Mouse (Mus musculus): ENCODE data around the gene Myb. TPM values are rescaled to one million over a fixed set of nuclear protein-coding genes. Genes with fewer than 3 reads are reported as not detected.

The Myb gene
- polyA plus RNA-seq, 1 experiment from 2014 or later: 1.9 TPM

- no peak overlapping the region for H3K4me3 ChIP-seq (ENCODE audit: low read depth, low read length)
- H3K9me3 ChIP-seq (replicated peaks; ENCODE audit: control insufficient read depth, low read length): no peaks in the 10 kb centered on the region
- ATAC-seq (replicated peaks; ENCODE audit: insufficient number of reproducible peaks, low FRiP score, low TSS enrichment): no peak
- H3K27me3 ChIP-seq (ENCODE audit: control insufficient read depth, insufficient read depth, low read length): no peaks in the 10 kb centered on the region
- H3K4me2 ChIP-seq: no peak overlapping the region
- no peak overlapping the region for H3K27ac ChIP-seq (ENCODE audit: low read depth, low read length)
- H3K9ac ChIP-seq (ENCODE audit: low read depth, low read length): no peak overlapping the region
- no peaks in the 10 kb centered on the region for H3K4me1 ChIP-seq (ENCODE audit: control insufficient read depth, insufficient read depth, low read length)
- no peaks in the 10 kb centered on the region for H3K36me3 ChIP-seq (ENCODE audit: control insufficient read depth, insufficient read depth, low read length)
Observed at GRCm38 (mm10) chr10:21187847-21188246, 27.1 kb upstream of the Myb start.

GRCm38 (mm10) chr10:21186733-21187132 lies 25.9 kb upstream of the Myb start:
- H3K4me3 ChIP-seq (ENCODE audit: low read depth, low read length): no peak overlapping the region
- no peak for ATAC-seq (replicated peaks; ENCODE audit: insufficient number of reproducible peaks, low FRiP score, low TSS enrichment)
- H3K4me1 ChIP-seq (ENCODE audit: control insufficient read depth, insufficient read depth, low read length): no peaks in the 10 kb centered on the region
- H3K36me3 ChIP-seq (ENCODE audit: control insufficient read depth, insufficient read depth, low read length): no peaks in the 10 kb centered on the region
- no peak overlapping the region for H3K4me2 ChIP-seq
- no peak overlapping the region for H3K27ac ChIP-seq (ENCODE audit: low read depth, low read length)
- no peaks in the 10 kb centered on the region for H3K9me3 ChIP-seq (replicated peaks; ENCODE audit: control insufficient read depth, low read length)
- H3K9ac ChIP-seq (ENCODE audit: low read depth, low read length): no peak overlapping the region
- no peaks in the 10 kb centered on the region for H3K27me3 ChIP-seq (ENCODE audit: control insufficient read depth, insufficient read depth, low read length)
- 61% methylated on average over 5 of the region's 5 CpGs for WGBS (ENCODE audit: insufficient replicate concordance)

DNA sequence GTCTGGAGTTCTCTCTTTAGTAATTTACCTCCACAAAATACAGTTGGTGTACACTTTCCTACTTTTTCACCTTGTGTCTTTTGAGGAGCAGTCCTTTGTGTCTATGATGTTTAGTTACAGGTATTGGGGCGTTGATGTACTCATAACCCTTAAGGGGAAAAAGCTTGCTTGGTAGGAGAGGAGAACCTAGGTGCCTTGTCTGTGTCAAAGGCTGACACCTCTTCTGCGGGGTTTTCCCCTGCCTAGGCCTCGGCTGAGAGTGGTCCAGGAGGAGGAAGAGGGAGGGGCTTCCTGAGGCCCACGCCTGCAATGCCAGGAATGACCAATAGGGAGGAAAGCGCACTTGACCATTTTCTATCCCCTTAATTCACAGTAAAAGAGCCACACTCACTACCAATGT lies 17.9 kb upstream of the Myb start:
- H3K36me3 ChIP-seq (ENCODE audit: control insufficient read depth, insufficient read depth, low read length): no peaks in the 10 kb centered on the region
- H3K4me1 ChIP-seq (ENCODE audit: control insufficient read depth, insufficient read depth, low read length): no peaks in the 10 kb centered on the region
- H3K27ac ChIP-seq (ENCODE audit: low read depth, low read length): no peak overlapping the region
- H3K4me3 ChIP-seq (ENCODE audit: low read depth, low read length): no peak overlapping the region
- WGBS (ENCODE audit: insufficient replicate concordance): 38% methylated on average over 5 of the region's 5 CpGs
- no peaks in the 10 kb centered on the region for H3K27me3 ChIP-seq (ENCODE audit: control insufficient read depth, insufficient read depth, low read length)
- no peaks in the 10 kb centered on the region for H3K9me3 ChIP-seq (replicated peaks; ENCODE audit: control insufficient read depth, low read length)
- ATAC-seq (replicated peaks; ENCODE audit: insufficient number of reproducible peaks, low FRiP score, low TSS enrichment): no peak
- no peak overlapping the region for H3K9ac ChIP-seq (ENCODE audit: low read depth, low read length)
- H3K4me2 ChIP-seq: no peak overlapping the region

- Histone ChIP-seq H3K9ac (ENCODE audit: low read depth, low read length) (no peak overlapping the region), H3K27me3 (ENCODE audit: control insufficient read depth, insufficient read depth, low read length) (no peaks in the 10 kb centered on the region), H3K4me3 (ENCODE audit: low read depth, low read length) (no peak overlapping the region), H3K27ac (ENCODE audit: low read depth, low read length) (no peak overlapping the region), H3K4me1 (ENCODE audit: control insufficient read depth, insufficient read depth, low read length) (no peaks in the 10 kb centered on the region), H3K4me2 (no peak overlapping the region), H3K9me3 (replicated peaks; ENCODE audit: control insufficient read depth, low read length) (no peaks in the 10 kb centered on the region), H3K36me3 (ENCODE audit: control insufficient read depth, insufficient read depth, low read length) (no peaks in the 10 kb centered on the region)
- 84% methylated on average over 10 of the region's 10 CpGs for WGBS (ENCODE audit: insufficient replicate concordance)
- ATAC-seq (replicated peaks; ENCODE audit: insufficient number of reproducible peaks, low FRiP score, low TSS enrichment): no peak
Observed at GRCm38 (mm10) chr10:21178281-21178680, 17.5 kb upstream of the Myb start.

GRCm38 (mm10) chr10:21172650-21173200 lies 11.9 kb upstream of the Myb start:
- Histone ChIP-seq H3K27ac (ENCODE audit: low read depth, low read length) (no peak overlapping the region), H3K4me3 (ENCODE audit: low read depth, low read length) (no peak overlapping the region), H3K9me3 (replicated peaks; ENCODE audit: control insufficient read depth, low read length) (no peaks in the 10 kb centered on the region), H3K9ac (ENCODE audit: low read depth, low read length) (no peak overlapping the region), H3K4me2 (no peak overlapping the region), H3K4me1 (ENCODE audit: control insufficient read depth, insufficient read depth, low read length) (no peaks in the 10 kb centered on the region), H3K27me3 (ENCODE audit: control insufficient read depth, insufficient read depth, low read length) (no peaks in the 10 kb centered on the region), H3K36me3 (ENCODE audit: control insufficient read depth, insufficient read depth, low read length) (no peaks in the 10 kb centered on the region)
- ATAC-seq (replicated peaks; ENCODE audit: insufficient number of reproducible peaks, low FRiP score, low TSS enrichment): no peak
- 81% methylated on average over 4 of the region's 4 CpGs for whole genome bisulfite sequencing (ENCODE audit: insufficient replicate concordance)

- no peak for ATAC-seq (replicated peaks; ENCODE audit: insufficient number of reproducible peaks, low FRiP score, low TSS enrichment)
- Histone ChIP-seq H3K4me2 (no peak overlapping the region), H3K27ac (ENCODE audit: low read depth, low read length) (no peak overlapping the region), H3K27me3 (ENCODE audit: control insufficient read depth, insufficient read depth, low read length) (peaks cover 4% of the 10 kb centered on the region), H3K4me3 (ENCODE audit: low read depth, low read length) (no peak overlapping the region), H3K4me1 (ENCODE audit: control insufficient read depth, insufficient read depth, low read length) (no peaks in the 10 kb centered on the region), H3K9ac (ENCODE audit: low read depth, low read length) (no peak overlapping the region), H3K9me3 (replicated peaks; ENCODE audit: control insufficient read depth, low read length) (no peaks in the 10 kb centered on the region), H3K36me3 (ENCODE audit: control insufficient read depth, insufficient read depth, low read length) (no peaks in the 10 kb centered on the region)
- WGBS (ENCODE audit: insufficient replicate concordance): 84% methylated on average over 8 of the region's 8 CpGs
Observed at GRCm38 (mm10) chr10:21168466-21168865, 7.7 kb upstream of the Myb start.

DNA sequence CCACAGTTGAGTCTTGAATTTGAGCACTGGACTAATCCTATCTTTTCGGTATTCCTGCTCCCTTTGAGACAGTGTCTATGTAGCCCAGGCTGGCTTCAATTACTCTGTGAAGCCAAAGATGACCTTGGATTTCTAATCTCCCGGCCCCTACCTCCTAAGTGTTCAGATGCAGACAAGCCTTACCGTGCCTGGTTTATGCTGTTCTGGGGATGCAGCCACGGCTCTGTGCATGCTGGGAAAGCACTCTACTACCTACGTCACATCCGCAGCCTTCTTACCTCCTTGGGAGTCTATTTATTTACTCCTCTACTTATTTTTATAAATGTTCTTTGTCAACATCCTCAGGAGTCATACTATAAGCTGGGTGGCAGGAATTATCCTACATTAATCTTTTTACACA lies 7.1 kb upstream of the Myb start:
- Histone ChIP-seq H3K9me3 (replicated peaks; ENCODE audit: control insufficient read depth, low read length) (no peaks in the 10 kb centered on the region), H3K27ac (ENCODE audit: low read depth, low read length) (no peak overlapping the region), H3K4me1 (ENCODE audit: control insufficient read depth, insufficient read depth, low read length) (no peaks in the 10 kb centered on the region), H3K9ac (ENCODE audit: low read depth, low read length) (no peak overlapping the region), H3K4me3 (ENCODE audit: low read depth, low read length) (no peak overlapping the region), H3K4me2 (no peak overlapping the region), H3K36me3 (ENCODE audit: control insufficient read depth, insufficient read depth, low read length) (no peaks in the 10 kb centered on the region), H3K27me3 (ENCODE audit: control insufficient read depth, insufficient read depth, low read length) (peaks cover 4% of the 10 kb centered on the region)
- no peak for ATAC-seq (replicated peaks; ENCODE audit: insufficient number of reproducible peaks, low FRiP score, low TSS enrichment)
- WGBS (ENCODE audit: insufficient replicate concordance): 86% methylated on average over 6 of the region's 6 CpGs

- Histone ChIP-seq H3K4me3 (ENCODE audit: low read depth, low read length) (no peak overlapping the region), H3K27ac (ENCODE audit: low read depth, low read length) (no peak overlapping the region), H3K9me3 (replicated peaks; ENCODE audit: control insufficient read depth, low read length) (no peaks in the 10 kb centered on the region), H3K4me1 (ENCODE audit: control insufficient read depth, insufficient read depth, low read length) (no peaks in the 10 kb centered on the region), H3K36me3 (ENCODE audit: control insufficient read depth, insufficient read depth, low read length) (no peaks in the 10 kb centered on the region), H3K4me2 (no peak overlapping the region), H3K9ac (ENCODE audit: low read depth, low read length) (no peak overlapping the region), H3K27me3 (ENCODE audit: control insufficient read depth, insufficient read depth, low read length) (peaks cover 4% of the 10 kb centered on the region)
- WGBS (ENCODE audit: insufficient replicate concordance): 80% methylated on average over 5 of the region's 5 CpGs
- no peak for ATAC-seq (replicated peaks; ENCODE audit: insufficient number of reproducible peaks, low FRiP score, low TSS enrichment)
Observed at GRCm38 (mm10) chr10:21167165-21167564, 6.4 kb upstream of the Myb start.

GRCm38 (mm10) chr10:21165411-21165810 lies 4.6 kb upstream of the Myb start:
- Histone ChIP-seq H3K27ac (ENCODE audit: low read depth, low read length) (no peak overlapping the region), H3K9me3 (replicated peaks; ENCODE audit: control insufficient read depth, low read length) (no peaks in the 10 kb centered on the region), H3K9ac (ENCODE audit: low read depth, low read length) (no peak overlapping the region), H3K4me1 (ENCODE audit: control insufficient read depth, insufficient read depth, low read length) (no peaks in the 10 kb centered on the region), H3K36me3 (ENCODE audit: control insufficient read depth, insufficient read depth, low read length) (no peaks in the 10 kb centered on the region), H3K27me3 (ENCODE audit: control insufficient read depth, insufficient read depth, low read length) (peaks cover 10% of the 10 kb centered on the region), H3K4me2 (no peak overlapping the region), H3K4me3 (ENCODE audit: low read depth, low read length) (no peak overlapping the region)
- no peak for ATAC-seq (replicated peaks; ENCODE audit: insufficient number of reproducible peaks, low FRiP score, low TSS enrichment)
- WGBS (ENCODE audit: insufficient replicate concordance): 83% methylated on average over 4 of the region's 4 CpGs

Data from heart, embryonic 11.5 days (tissue).